Mouse (Mus musculus) thymus, adult 2 months (tissue): ENCODE measurements around the gene Pgrmc1. TPM values are rescaled to one million over a fixed set of nuclear protein-coding genes. Genes with fewer than 3 reads are reported as not detected.

Source experiments
- DNase-seq: peaks from one replicate; pipeline ENCODE4 v3.0.0; 2021
- H3K27ac ChIP-seq: fragments of 200-500 bp; 2 replicates; pipeline ENCODE4 v1.5.1; 2012; ENCODE audit warnings: low read length, control low read depth; ENCODE audit not compliant: control insufficient read depth, insufficient read depth
- H3K27me3 ChIP-seq: fragments of 200-500 bp; 2 replicates; pipeline ENCODE4 v1.6.1; 2012; ENCODE audit warnings: mild to moderate bottlenecking, low read length, moderate library complexity, mixed read lengths; ENCODE audit not compliant: control insufficient read depth, insufficient read depth
- H3K36me3 ChIP-seq: fragments of 200-500 bp; 2 replicates; pipeline ENCODE4 v1.6.1; 2012; ENCODE audit warnings: mild to moderate bottlenecking, low read length, moderate library complexity; ENCODE audit not compliant: control insufficient read depth, insufficient read depth
- H3K4me1 ChIP-seq: fragments of 200-500 bp; replicated peaks from 2 replicates; pipeline ENCODE4 v1.6.1; 2012; ENCODE audit warnings: low read length; ENCODE audit not compliant: control insufficient read depth, insufficient read depth
- H3K4me3 ChIP-seq: fragments of 200-500 bp; 2 replicates; pipeline ENCODE4 v1.5.1; 2012; ENCODE audit warnings: mild to moderate bottlenecking, low read length, control low read depth, moderate library complexity; ENCODE audit not compliant: control insufficient read depth, insufficient read depth
- CTCF ChIP-seq: fragments of 200-500 bp; IDR thresholded peaks from 2 replicates; pipeline ENCODE4 v1.5.1; 2012; ENCODE audit warnings: mild to moderate bottlenecking, control low read depth, low read length, moderate library complexity, borderline replicate concordance; ENCODE audit not compliant: control insufficient read depth, poor library complexity, insufficient read depth; ENCODE audit errors: extremely low read depth
- POLR2A ChIP-seq: fragments of 200-500 bp; IDR thresholded peaks from 2 replicates; pipeline ENCODE4 v1.6.1; 2012; ENCODE audit warnings: mild to moderate bottlenecking, low read length, control low read depth, moderate library complexity; ENCODE audit not compliant: control insufficient read depth, poor library complexity, insufficient read depth; ENCODE audit errors: extremely low read depth
- WGBS: fragments of 180-500 bp; shearing (Covaris S2); methylation state at CpG from one replicate; pipeline ENCODE4 v1.1.7; 2018; 5-methylcytosine and 5-hydroxymethylcytosine counted together
- polyA plus RNA-seq: library from polyadenylated mRNA; depleted of rRNA; stranded (reverse); fragments of >200 nt; gene quantifications from 2 replicates; pipeline ENCODE4 v1.2.3, GENCODE M21; 2012; rRNA removed

Gene Pgrmc1
- polyA plus RNA-seq, 1 experiment = 65.5 TPM

DNA sequence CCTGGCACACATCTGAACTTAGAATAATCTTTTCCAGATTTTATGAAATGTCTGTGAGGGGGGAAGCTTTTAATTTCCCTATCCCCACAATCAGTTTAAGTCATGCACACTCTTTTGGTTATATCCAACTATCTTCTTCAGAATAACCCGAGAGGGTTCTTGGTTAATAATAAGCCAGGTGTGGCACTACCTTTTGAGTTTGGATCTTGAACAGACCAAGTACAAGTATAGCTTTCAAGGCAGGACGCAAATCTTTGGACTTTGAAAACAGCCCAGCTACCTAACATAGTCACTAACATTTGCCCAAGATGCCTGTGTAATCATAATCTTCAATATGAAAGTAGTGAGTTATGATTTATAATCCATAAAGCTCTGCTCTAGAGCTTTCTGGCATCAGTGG lies 4.9 kb downstream of the Pgrmc1 start:
- Histone ChIP-seq H3K4me1 (peaks cover 5% of the 10 kb centered on the region; the same call in 1 of the 2 replicates), H3K27ac (no peak overlapping the region), H3K36me3 (0 out of 2 replicates have a peak, but pooled peaks cover 7% of the 10 kb centered on the region), H3K27me3 (no peaks in the 10 kb centered on the region), H3K4me3 (no peak overlapping the region)
- TF ChIP-seq CTCF (no peak), POLR2A (no peak)
- no peak for DNase-seq
- WGBS = 91% methylated on average over 2 of the region's 2 CpGs

DNA sequence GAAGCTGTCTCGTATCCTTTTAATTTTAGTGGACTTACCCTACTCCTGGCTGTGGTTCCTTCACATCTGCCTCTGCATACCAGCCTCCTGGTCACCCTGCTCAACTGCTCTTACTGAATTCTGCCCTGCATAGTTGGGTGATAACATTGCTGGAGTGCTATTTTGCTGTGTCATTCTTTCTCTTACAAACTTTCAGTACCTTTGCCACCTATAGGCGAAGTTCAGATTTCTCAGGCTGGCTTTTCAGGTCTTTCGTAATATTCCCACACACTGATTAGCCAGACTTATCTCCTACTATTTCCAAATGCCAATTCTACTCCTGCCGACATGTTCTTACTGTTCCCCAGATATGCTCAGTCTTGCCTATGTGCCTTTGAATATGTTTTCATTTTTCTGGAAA lies 6.0 kb downstream of the Pgrmc1 start:
- H3K4me3 ChIP-seq = no peak overlapping the region
- DNase-seq = no peak
- 0 out of 2 replicates have a peak, but pooled peaks cover 3% of the 10 kb centered on the region for H3K4me1 ChIP-seq
- H3K27ac ChIP-seq = no peak overlapping the region
- 0 out of 2 replicates have a peak, but pooled peaks cover 7% of the 10 kb centered on the region for H3K36me3 ChIP-seq
- no peaks in the 10 kb centered on the region for H3K27me3 ChIP-seq
- no peak for TF ChIP-seq CTCF
- no peak for TF ChIP-seq POLR2A
- 92% methylated on average over 4 of the region's 4 CpGs for WGBS

DNA sequence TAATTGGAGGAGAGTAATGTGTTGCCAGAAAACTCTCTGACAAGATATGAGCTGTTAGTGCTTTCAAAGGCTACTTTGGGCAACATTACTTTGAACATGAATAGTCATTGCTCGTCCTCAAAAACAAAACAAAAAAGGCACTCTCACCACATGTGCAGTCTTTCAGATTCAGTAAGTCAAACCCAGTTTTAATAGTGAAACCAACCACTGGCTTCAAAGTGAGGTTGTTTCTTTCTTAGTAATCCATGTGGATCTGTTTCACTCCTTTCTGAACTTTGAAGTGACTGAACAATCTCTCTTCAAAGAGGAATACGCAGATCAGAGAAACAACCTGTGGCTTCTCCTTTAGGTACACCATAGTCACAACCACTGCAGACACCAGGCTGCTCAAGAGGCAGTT lies 11.1 kb downstream of the Pgrmc1 start:
- TF ChIP-seq POLR2A = no peak
- TF ChIP-seq CTCF = no peak
- 22% methylated on average over 2 of the region's 2 CpGs for WGBS
- Histone ChIP-seq H3K36me3 (0 out of 2 replicates have a peak, but pooled peaks cover 7% of the 10 kb centered on the region), H3K27me3 (no peaks in the 10 kb centered on the region), H3K27ac (no peak overlapping the region), H3K4me1 (no peaks in the 10 kb centered on the region), H3K4me3 (no peak overlapping the region)
- DNase-seq = no peak

GRCm38 (mm10) chrX:36628102-36628501 lies 30.1 kb downstream of the Pgrmc1 start:
- Histone ChIP-seq H3K4me3 (no peak overlapping the region), H3K27me3 (no peaks in the 10 kb centered on the region), H3K36me3 (no peaks in the 10 kb centered on the region), H3K4me1 (no peaks in the 10 kb centered on the region), H3K27ac (no peak overlapping the region)
- TF ChIP-seq POLR2A (no peak), CTCF (no peak)
- DNase-seq = no peak
- 88% methylated on average over 3 of the region's 3 CpGs for WGBS

DNA sequence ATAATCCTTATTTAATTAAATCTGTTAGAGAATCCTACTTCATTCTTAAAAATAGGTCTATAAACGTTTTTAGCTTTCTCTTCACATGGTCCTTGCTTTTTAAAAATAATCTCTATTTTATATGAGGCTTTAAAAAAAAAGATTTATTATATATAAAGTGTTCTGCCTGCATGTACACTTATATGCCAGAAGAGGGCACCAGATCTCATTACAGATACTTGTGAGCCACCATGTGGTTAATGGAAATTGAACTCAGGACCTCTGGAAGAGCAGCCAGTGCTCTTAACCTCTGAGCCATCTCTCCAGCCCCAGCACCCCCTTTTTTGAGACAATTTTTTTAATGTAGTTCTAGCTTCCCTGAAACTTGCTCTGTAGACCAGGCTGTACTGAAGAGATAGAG lies 32.8 kb downstream of the Pgrmc1 start:
- H3K27ac ChIP-seq = no peak overlapping the region
- no peak overlapping the region for H3K4me3 ChIP-seq
- no peaks in the 10 kb centered on the region for H3K36me3 ChIP-seq
- no peaks in the 10 kb centered on the region for H3K27me3 ChIP-seq
- no peaks in the 10 kb centered on the region for H3K4me1 ChIP-seq
- no peak for DNase-seq
- TF ChIP-seq POLR2A (no peak), CTCF (no peak)
- WGBS = 8% methylated on average over 1 of the region's 1 CpGs

- 91% methylated on average over 6 of the region's 6 CpGs for WGBS
- H3K36me3 ChIP-seq = no peaks in the 10 kb centered on the region
- H3K4me1 ChIP-seq = no peaks in the 10 kb centered on the region; the same call in 1 of the 2 replicates
- DNase-seq = no peak
- no peak for TF ChIP-seq POLR2A
- TF ChIP-seq CTCF = no peak
- no peak overlapping the region for H3K27ac ChIP-seq
- no peaks in the 10 kb centered on the region for H3K27me3 ChIP-seq
- H3K4me3 ChIP-seq = no peak overlapping the region
Observed at GRCm38 (mm10) chrX:36640046-36640445, 42.0 kb downstream of the Pgrmc1 start.

- TF ChIP-seq POLR2A (no peak), CTCF (peak; percentile 74; the same call in 1 of the 2 replicates)
- Histone ChIP-seq H3K27ac (no peak within 1 kb of the TSS), H3K4me3 (peak within 1 kb of the TSS; percentile 92), H3K4me1 (no peaks in the 10 kb centered on the region; the same call in 1 of the 2 replicates), H3K36me3 (no peaks in the 10 kb centered on the region), H3K27me3 (no peaks in the 10 kb centered on the region)
- WGBS = under 1% methylated on average over 29 of the region's 60 CpGs
- peak; percentile 79 for DNase-seq
Observed at GRCm38 (mm10) chrX:36644657-36645551, 46.9 kb downstream of the Pgrmc1 start, which contains the start of gene Akap17b. Gene Akap17b (minus strand): TSS chrX:36645395.

Other genes with a start within 250 kb of the Pgrmc1 start
- not detected in 2 replicates for gene Gm6268, start 196.9 kb upstream of the Pgrmc1 start, polyA plus RNA-seq
- 0.03 TPM in 2 replicates for gene Gm14569, start 106.4 kb upstream of the Pgrmc1 start, polyA plus RNA-seq
- 0.41 and 0.42 TPM in 2 replicates for gene Akap17b, start 47.2 kb downstream of the Pgrmc1 start, polyA plus RNA-seq
- gene Slc25a43, start 145.5 kb downstream of the Pgrmc1 start, polyA plus RNA-seq = 1.6 and 2.2 TPM in 2 replicates
- gene Slc25a5, start 197.4 kb downstream of the Pgrmc1 start, polyA plus RNA-seq = 920 and 977 TPM in 2 replicates